Mouse (Mus musculus): ENCODE measurements around the gene Tvp23b. TPM values are rescaled to one million over a fixed set of nuclear protein-coding genes. Genes with fewer than 3 reads are reported as not detected.

Tvp23b gene
- polyA plus RNA-seq, 1 experiment from 2014 or later = 64.9 TPM

GRCm38 (mm10) chr11:62957626-62958180 is 78.4 kb downstream of the Tvp23b start:
- H3K9me3 ChIP-seq (ENCODE audit: control insufficient read depth, low read depth, low read length) = peaks cover 6% of the 10 kb centered on the region; the same call in 1 of the 2 replicates
- H3K4me3 ChIP-seq (ENCODE audit: low read depth, low read length) = no peak overlapping the region
- no peak overlapping the region for H3K27ac ChIP-seq (ENCODE audit: low read length)
- 85% methylated on average over 8 of the region's 8 CpGs for WGBS
- H3K36me3 ChIP-seq (ENCODE audit: control insufficient read depth, insufficient read depth, low read length) = no peaks in the 10 kb centered on the region
- no peak for ATAC-seq (ENCODE audit: insufficient number of reproducible peaks, insufficient read depth, low FRiP score, low read depth)
- H3K4me1 ChIP-seq (ENCODE audit: control insufficient read depth, insufficient read depth, low read length) = no peaks in the 10 kb centered on the region
- H3K4me2 ChIP-seq (replicated peaks; ENCODE audit: low read depth, low read length) = no peak overlapping the region
- no peaks in the 10 kb centered on the region for H3K27me3 ChIP-seq (ENCODE audit: control insufficient read depth, insufficient read depth, low read length)
- H3K9ac ChIP-seq (replicated peaks; ENCODE audit: low read depth, low read length) = no peak overlapping the region

DNA sequence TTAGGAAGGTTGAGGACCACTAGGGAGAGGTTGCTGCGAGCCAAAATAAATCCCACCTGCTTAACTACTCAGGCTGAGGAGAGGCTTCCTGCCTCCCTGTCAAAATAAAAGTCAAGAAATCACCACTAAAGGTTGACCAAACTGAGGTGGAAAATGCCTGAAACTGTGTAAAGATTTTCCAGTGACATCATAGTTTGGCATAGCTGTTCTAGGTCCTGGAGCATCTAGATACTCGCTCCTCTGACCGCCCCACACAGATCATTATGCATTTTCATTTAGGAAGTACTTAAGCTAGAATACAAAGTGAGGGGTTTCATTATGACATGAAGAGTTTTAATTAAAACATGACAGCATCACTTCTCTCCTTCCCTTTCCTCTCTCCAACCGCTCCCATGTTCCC is 84.0 kb downstream of the Tvp23b start:
- no peaks in the 10 kb centered on the region for H3K36me3 ChIP-seq (ENCODE audit: control insufficient read depth, insufficient read depth, low read length)
- no peak overlapping the region for H3K27ac ChIP-seq (ENCODE audit: low read length)
- H3K9me3 ChIP-seq (ENCODE audit: control insufficient read depth, low read depth, low read length) = no peaks in the 10 kb centered on the region
- H3K4me2 ChIP-seq (replicated peaks; ENCODE audit: low read depth, low read length) = no peak overlapping the region
- no peak overlapping the region for H3K4me3 ChIP-seq (ENCODE audit: low read depth, low read length)
- H3K27me3 ChIP-seq (ENCODE audit: control insufficient read depth, insufficient read depth, low read length) = no peaks in the 10 kb centered on the region
- H3K9ac ChIP-seq (replicated peaks; ENCODE audit: low read depth, low read length) = no peak overlapping the region
- 72% methylated on average over 4 of the region's 4 CpGs for WGBS
- no peak for ATAC-seq (ENCODE audit: insufficient number of reproducible peaks, insufficient read depth, low FRiP score, low read depth)
- peaks cover 16% of the 10 kb centered on the region for H3K4me1 ChIP-seq (ENCODE audit: control insufficient read depth, insufficient read depth, low read length)

DNA sequence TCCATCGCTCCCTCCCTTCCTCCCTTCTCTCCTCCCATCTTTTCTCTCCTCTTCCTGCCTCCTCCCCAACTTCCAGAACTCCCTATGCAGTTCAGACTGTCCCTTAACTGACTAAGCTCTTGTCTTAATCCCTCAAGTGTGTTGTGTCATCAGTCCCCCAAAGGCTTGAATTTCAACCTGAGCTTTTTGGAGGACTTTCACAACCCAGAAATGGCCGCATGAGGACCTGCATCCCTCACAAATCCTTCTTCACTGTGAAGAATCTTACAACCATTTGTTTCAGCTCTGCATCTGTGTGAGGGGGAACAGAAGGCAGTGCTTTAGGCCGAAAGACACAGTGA is 87.1 kb downstream of the Tvp23b start:
- no peak overlapping the region for H3K9ac ChIP-seq (replicated peaks; ENCODE audit: low read depth, low read length)
- whole genome bisulfite sequencing = 48% methylated on average over 3 of the region's 3 CpGs
- 0 out of 2 replicates have a peak overlapping the region, but pooled peaks have one; percentile 21 for H3K4me3 ChIP-seq (ENCODE audit: low read depth, low read length)
- H3K4me1 ChIP-seq (ENCODE audit: control insufficient read depth, insufficient read depth, low read length) = peaks cover 16% of the 10 kb centered on the region
- ATAC-seq (ENCODE audit: insufficient number of reproducible peaks, insufficient read depth, low FRiP score, low read depth) = no peak
- H3K36me3 ChIP-seq (ENCODE audit: control insufficient read depth, insufficient read depth, low read length) = no peaks in the 10 kb centered on the region
- H3K9me3 ChIP-seq (ENCODE audit: control insufficient read depth, low read depth, low read length) = no peaks in the 10 kb centered on the region
- no peaks in the 10 kb centered on the region for H3K27me3 ChIP-seq (ENCODE audit: control insufficient read depth, insufficient read depth, low read length)
- H3K4me2 ChIP-seq (replicated peaks; ENCODE audit: low read depth, low read length) = peak overlapping the region; percentile 47
- H3K27ac ChIP-seq (ENCODE audit: low read length) = peak overlapping the region; percentile 96

Other genes with a start within 250 kb of the Tvp23b start
- gene Lrrc75a, start 230.9 kb upstream of the Tvp23b start, polyA plus RNA-seq (2014; fragmentation: Nextera tagmentation; extraction: Ambion mirVana) = 9.0 and 10.1 TPM in 2 replicates
- 49.6 and 50.5 TPM in 2 replicates for gene Mmgt2, start 230.8 kb upstream of the Tvp23b start, polyA plus RNA-seq (2014; fragmentation: Nextera tagmentation; extraction: Ambion mirVana)
- 10.1 and 10.9 TPM in 2 replicates for gene Zfp287, start 147.6 kb upstream of the Tvp23b start, polyA plus RNA-seq (2014; fragmentation: Nextera tagmentation; extraction: Ambion mirVana)
- not detected in 2 replicates for gene Gm10428, start 126.4 kb upstream of the Tvp23b start, polyA plus RNA-seq (2014; fragmentation: Nextera tagmentation; extraction: Ambion mirVana)
- 23.2 and 24.9 TPM in 2 replicates for gene Zfp286, start 90.0 kb upstream of the Tvp23b start, polyA plus RNA-seq (2014; fragmentation: Nextera tagmentation; extraction: Ambion mirVana)
- gene Trim16, start 59.2 kb upstream of the Tvp23b start, polyA plus RNA-seq (2014; fragmentation: Nextera tagmentation; extraction: Ambion mirVana) = 16.8 and 19.1 TPM in 2 replicates
- gene Fbxw10, start 32.4 kb upstream of the Tvp23b start, polyA plus RNA-seq (2014; fragmentation: Nextera tagmentation; extraction: Ambion mirVana) = 0.59 and 1.1 TPM in 2 replicates
- gene Cdrt4, start 71.7 kb downstream of the Tvp23b start, polyA plus RNA-seq (2014; fragmentation: Nextera tagmentation; extraction: Ambion mirVana) = not detected in 2 replicates
- not detected in 2 replicates for gene Tekt3, start 182.2 kb downstream of the Tvp23b start, polyA plus RNA-seq (2014; fragmentation: Nextera tagmentation; extraction: Ambion mirVana)
- gene Pmp22, start 249.5 kb downstream of the Tvp23b start, polyA plus RNA-seq (2014; fragmentation: Nextera tagmentation; extraction: Ambion mirVana) = 185 and 194 TPM in 2 replicates

Data from stomach, embryonic 14.5 days (tissue).